Mouse (Mus musculus) heart, adult 2 months (tissue): ENCODE results near the gene Cdk19. TPM values are rescaled to one million over a fixed set of nuclear protein-coding genes. Genes with fewer than 3 reads are reported as not detected.

Experiments
- DNase-seq, 2 experiments: peaks; one replicate each; pipeline ENCODE4 v3.0.0; 2021
- H3K27ac ChIP-seq: fragments of 200-600 bp; 2 replicates; pipeline ENCODE4 v1.8.1; 2022
- H3K27me3 ChIP-seq: fragments of 200-500 bp; 2 replicates; pipeline ENCODE4 v1.6.1; 2012; ENCODE audit warnings: mild to moderate bottlenecking, low read length, inconsistent platforms, mixed read lengths; ENCODE audit not compliant: control insufficient read depth, insufficient read depth
- H3K36me3 ChIP-seq: fragments of 200-500 bp; 2 replicates; pipeline ENCODE4 v1.6.1; 2012; ENCODE audit warnings: low read length, inconsistent platforms; ENCODE audit not compliant: control insufficient read depth, insufficient read depth
- H3K4me1 ChIP-seq: fragments of 200-500 bp; 2 replicates; pipeline ENCODE4 v1.6.1; 2011; ENCODE audit warnings: low read length; ENCODE audit not compliant: control insufficient read depth, insufficient read depth
- H3K4me3 ChIP-seq: fragments of 200-600 bp; 2 replicates; pipeline ENCODE4 v1.8.1; 2022
- H3K79me2 ChIP-seq: fragments of 200-500 bp; replicated peaks from 2 replicates; pipeline ENCODE4 v1.6.1; 2012; ENCODE audit warnings: mild to moderate bottlenecking, inconsistent platforms, low read length, moderate library complexity, mixed read lengths; ENCODE audit not compliant: control insufficient read depth, insufficient read depth
- H3K9ac ChIP-seq: fragments of 200-500 bp; 2 replicates; pipeline ENCODE4 v1.6.1; 2012; ENCODE audit warnings: low read depth, mild to moderate bottlenecking, control low read depth, inconsistent platforms, low read length, mixed read lengths
- CTCF ChIP-seq: fragments of 200-600 bp; IDR thresholded peaks from 2 replicates; pipeline ENCODE4 v1.8.1; 2022; ENCODE audit warnings: antibody characterized with exemption, mild to moderate bottlenecking, moderate library complexity
- EP300 ChIP-seq: fragments of 200-500 bp; IDR thresholded peaks from 2 replicates; pipeline ENCODE4 v1.6.1; 2011; ENCODE audit warnings: low read depth, low read length, control low read depth; ENCODE audit not compliant: insufficient read depth
- POLR2A ChIP-seq: fragments of 200-500 bp; IDR thresholded peaks from 2 replicates; pipeline ENCODE4 v1.6.1; 2011; ENCODE audit warnings: mild to moderate bottlenecking, low read depth, low read length, control low read depth; ENCODE audit not compliant: insufficient read depth
- WGBS: fragments of 180-500 bp; shearing (Covaris S2); methylation state at CpG from one replicate; pipeline ENCODE4 v1.1.7; 2018; 5-methylcytosine and 5-hydroxymethylcytosine counted together
- intact Hi-C: fragments of 180-260 bp; cut with DNase I; formaldehyde crosslinking; loops from one replicate; pipeline ENCODE4 v1.15.1; 2025
- polyA plus RNA-seq: library from polyadenylated mRNA; depleted of rRNA; stranded (reverse); fragments of >200 nt; gene quantifications from 2 replicates; pipeline ENCODE4 v1.2.3, GENCODE M21; 2012
- total RNA-seq, 2 experiments: library from RNA; stranded (reverse); gene quantifications; 2 replicates each; pipeline ENCODE4 v1.2.3; 2021

Cdk19 gene
- total and polyA plus RNA-seq, 3 experiments, result 5.2 to 15.2 (median 11.5) TPM

- Histone ChIP-seq H3K36me3 (no peaks in the 10 kb centered on the region; the same call in 1 of the 2 replicates), H3K4me1 (no peaks in the 10 kb centered on the region), H3K79me2 (no peaks in the 10 kb centered on the region), H3K27ac (no peak overlapping the region), H3K27me3 (no peaks in the 10 kb centered on the region), H3K9ac (no peak overlapping the region), H3K4me3 (no peak overlapping the region)
- intact Hi-C loops, result no loop called here
- DNase-seq, result no peak
- WGBS, result 70% methylated on average over 3 of the region's 3 CpGs
- TF ChIP-seq EP300 (no peak), POLR2A (no peak), CTCF (no peak)
Observed at GRCm38 (mm10) chr10:40398842-40399241, 59.5 kb downstream of the Cdk19 start.

- Histone ChIP-seq H3K27ac (no peak overlapping the region), H3K79me2 (no peaks in the 10 kb centered on the region), H3K36me3 (no peaks in the 10 kb centered on the region; the same call in 1 of the 2 replicates), H3K9ac (no peak overlapping the region), H3K4me1 (no peaks in the 10 kb centered on the region), H3K27me3 (no peaks in the 10 kb centered on the region), H3K4me3 (no peak overlapping the region)
- TF ChIP-seq CTCF (no peak), EP300 (no peak), POLR2A (no peak)
- 59% methylated on average over 2 of the region's 2 CpGs for WGBS
- intact Hi-C loops, result no loop called here
- no peak for DNase-seq
Observed at GRCm38 (mm10) chr10:40399328-40399727, 60.0 kb downstream of the Cdk19 start.

DNA sequence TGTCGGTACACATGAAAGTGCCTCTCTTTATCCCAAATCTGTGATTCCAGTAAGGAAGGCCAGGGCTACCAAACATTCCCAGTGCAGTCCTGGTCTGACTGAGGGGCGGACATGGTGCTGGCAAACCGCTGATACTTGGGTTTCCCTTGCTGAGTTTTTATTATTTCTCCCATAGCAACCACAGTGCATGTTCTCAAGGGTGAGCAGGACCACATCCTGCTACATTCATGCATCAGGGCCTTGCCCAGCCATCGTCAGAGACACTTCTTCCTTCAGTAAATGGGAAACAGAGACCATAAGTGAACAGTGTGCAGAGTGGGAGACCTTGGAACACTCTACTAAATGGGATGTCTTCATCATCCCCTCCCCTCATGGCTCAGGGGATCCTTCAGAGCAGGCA, 60.9 kb downstream of the Cdk19 start:
- WGBS, result 62% methylated on average over 4 of the region's 4 CpGs

DNA sequence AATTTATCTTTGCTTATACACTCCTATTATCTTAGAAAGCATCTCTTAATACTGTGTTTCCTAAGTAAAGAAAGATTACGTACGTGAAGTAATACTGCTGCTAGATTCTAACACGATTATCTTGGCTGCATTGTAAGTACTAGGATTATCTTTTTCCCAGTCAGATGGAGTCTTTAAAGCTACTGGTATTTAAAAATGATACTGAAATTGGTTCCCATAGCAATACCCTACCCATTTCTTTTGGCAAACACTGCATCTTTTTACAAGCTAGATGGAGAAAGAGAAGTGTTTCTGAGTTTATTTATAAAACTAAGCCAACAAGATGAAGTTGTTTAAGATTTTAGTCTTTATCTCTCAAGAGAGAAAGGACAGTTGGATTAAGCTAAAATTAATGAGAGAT, 67.3 kb downstream of the Cdk19 start:
- no peak overlapping the region for H3K27ac ChIP-seq
- H3K36me3 ChIP-seq, result peaks cover 3% of the 10 kb centered on the region; the same call in 1 of the 2 replicates
- no peak overlapping the region for H3K9ac ChIP-seq
- intact Hi-C loops, result no loop called here
- no peaks in the 10 kb centered on the region for H3K27me3 ChIP-seq
- H3K4me3 ChIP-seq, result no peak overlapping the region
- TF ChIP-seq POLR2A, result no peak
- no peak for TF ChIP-seq CTCF
- TF ChIP-seq EP300, result no peak
- 79% methylated on average over 3 of the region's 3 CpGs for WGBS
- H3K4me1 ChIP-seq, result no peaks in the 10 kb centered on the region; the same call in 1 of the 2 replicates
- peaks cover 3% of the 10 kb centered on the region; the same call in 1 of the 2 replicates for H3K79me2 ChIP-seq
- DNase-seq, result no peak

More for the DNA sequence above, 60.9 kb downstream of the Cdk19 start:
- H3K27ac ChIP-seq, result no peak overlapping the region
- no peaks in the 10 kb centered on the region for H3K27me3 ChIP-seq
- no peak overlapping the region for H3K9ac ChIP-seq
- DNase-seq, result no peak
- no peak overlapping the region for H3K4me3 ChIP-seq
- H3K4me1 ChIP-seq, result no peaks in the 10 kb centered on the region
- TF ChIP-seq EP300 (no peak), CTCF (no peak)
- H3K36me3 ChIP-seq, result no peaks in the 10 kb centered on the region; the same call in 1 of the 2 replicates
- no peaks in the 10 kb centered on the region for H3K79me2 ChIP-seq
- intact Hi-C loops, result no loop called here

GRCm38 (mm10) chr10:40409336-40409735, 70.0 kb downstream of the Cdk19 start:
- Histone ChIP-seq H3K4me3 (no peak overlapping the region), H3K27ac (no peak overlapping the region; the same call in 1 of the 2 replicates), H3K36me3 (peaks cover 3% of the 10 kb centered on the region; the same call in 1 of the 2 replicates), H3K79me2 (peaks cover 3% of the 10 kb centered on the region; the same call in 1 of the 2 replicates), H3K9ac (no peak overlapping the region), H3K27me3 (no peaks in the 10 kb centered on the region), H3K4me1 (no peaks in the 10 kb centered on the region; the same call in 1 of the 2 replicates)
- 54% methylated on average over 2 of the region's 2 CpGs for WGBS
- intact Hi-C loops, result no loop called here
- no peak for TF ChIP-seq POLR2A
- TF ChIP-seq EP300, result no peak
- no peak for TF ChIP-seq CTCF
- DNase-seq, result no peak

DNA sequence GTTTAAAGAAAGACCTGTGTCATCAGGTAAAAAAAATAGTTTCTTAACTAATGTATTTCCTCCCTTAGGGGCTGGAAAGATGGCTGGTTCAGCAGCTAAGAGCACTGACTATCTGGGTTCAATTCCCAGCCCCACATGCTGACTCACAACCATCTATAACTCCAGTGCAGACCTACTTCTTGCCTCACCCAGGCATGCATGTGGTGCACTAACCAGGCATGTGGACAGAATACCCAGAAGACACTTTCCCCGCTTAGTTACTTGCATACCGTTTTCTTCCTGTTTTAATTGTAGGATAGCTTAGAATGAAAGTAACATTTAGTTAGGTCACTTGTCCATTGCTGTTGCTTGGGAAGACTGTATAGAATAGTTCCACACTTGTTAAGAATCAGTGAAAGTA, 72.0 kb downstream of the Cdk19 start:
- Histone ChIP-seq H3K27ac (no peak overlapping the region), H3K9ac (no peak overlapping the region), H3K4me1 (no peaks in the 10 kb centered on the region; the same call in 1 of the 2 replicates), H3K4me3 (no peak overlapping the region), H3K27me3 (no peaks in the 10 kb centered on the region), H3K79me2 (peaks cover 5% of the 10 kb centered on the region; the same call in 1 of the 2 replicates), H3K36me3 (peaks cover 3% of the 10 kb centered on the region; the same call in 1 of the 2 replicates)
- no peak for TF ChIP-seq POLR2A
- TF ChIP-seq CTCF, result no peak
- WGBS, result 94% methylated on average over 2 of the region's 2 CpGs
- intact Hi-C loops, result no loop called here
- DNase-seq, result no peak
